Mouse (Mus musculus): ENCODE measurements around the gene Hoxb5.

DNA sequence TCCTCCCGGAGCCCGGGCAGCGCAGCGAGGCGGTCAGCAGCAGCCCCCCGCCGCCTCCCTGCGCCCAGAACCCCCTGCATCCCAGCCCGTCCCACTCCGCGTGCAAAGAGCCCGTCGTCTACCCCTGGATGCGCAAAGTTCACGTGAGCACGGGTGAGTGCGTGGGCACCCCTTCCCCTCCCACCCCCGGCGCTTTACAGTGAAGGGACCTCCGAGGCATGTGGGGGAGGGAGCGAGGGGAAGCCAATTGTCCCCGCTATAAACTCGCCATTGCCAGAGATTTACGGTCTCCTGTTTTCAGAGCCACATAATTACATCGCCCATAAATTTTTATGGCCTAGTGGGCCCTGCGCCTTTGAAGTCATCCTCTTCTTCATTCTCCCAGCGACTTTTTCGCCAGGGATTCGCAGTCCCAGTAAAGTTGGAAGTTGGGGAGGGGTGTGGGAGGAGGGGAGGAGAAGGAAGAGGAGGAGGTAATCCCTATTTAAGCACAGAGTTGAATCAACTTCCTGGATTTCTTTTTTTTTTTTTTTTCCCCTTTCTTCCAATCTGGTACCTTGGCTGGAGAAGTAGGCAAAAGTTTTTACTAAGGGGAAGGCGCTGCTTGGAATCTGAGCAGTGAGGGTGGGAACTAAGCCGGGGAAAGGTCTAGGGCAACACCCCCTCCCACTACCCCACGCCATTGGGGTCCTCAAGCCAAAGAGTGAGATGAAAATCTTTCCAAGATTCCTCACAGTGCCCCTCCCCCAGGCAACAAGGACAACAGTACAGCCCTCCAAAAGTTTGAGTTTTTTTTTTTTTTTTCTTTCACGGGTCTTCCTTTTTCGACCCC is 16.2 kb downstream of the Hoxb5 start:
- TF ChIP-seq POLR2A (IDR thresholded peaks at IDR 0.05; ENCODE audit: borderline replicate concordance, low read depth, low read length) (no peak), CTCF (IDR thresholded peaks at IDR 0.05; ENCODE audit: low read depth, low read length) (no peak)
